Mouse (Mus musculus): Measurements from ENCODE around the gene Lrsam1. TPM values are rescaled to one million over a fixed set of nuclear protein-coding genes. Genes with fewer than 3 reads are reported as not detected.

Gene Lrsam1
- total RNA-seq, 2 experiments from 2014 or later, result 31.1 to 40.6 TPM

- intact Hi-C loops (cut with DNase I), result loop anchor here (5.0 kb wide), 1 partner anchor 34 kb away; no protein-coding TSS in a partner anchor
- no peak for DNase-seq (ENCODE audit: low spot score in 2 of 2)
Measured at GRCm38 (mm10) chr2:32877761-32878393, 83.5 kb downstream of the Lrsam1 start.

GRCm38 (mm10) chr2:32877303-32877702, 84.1 kb downstream of the Lrsam1 start:
- intact Hi-C loops (cut with DNase I), result loop anchor here (5.0 kb wide), 1 partner anchor 35 kb away; no protein-coding TSS in a partner anchor

GRCm38 (mm10) chr2:32876490-32877302, 84.7 kb downstream of the Lrsam1 start:
- intact Hi-C loops (cut with DNase I), result loop anchor here (5.0 kb wide), 1 partner anchor 36 kb away; no protein-coding TSS in a partner anchor

More at GRCm38 (mm10) chr2:32877303-32877702, 84.1 kb downstream of the Lrsam1 start:
- no peak for DNase-seq (ENCODE audit: low spot score in 2 of 2)

GRCm38 (mm10) chr2:32875675-32876489, 85.5 kb downstream of the Lrsam1 start, which contains the start of gene Fam129b:
Fam129b (plus strand) TSS chr2:32876114.
- peak in 1 of 2 experiments; percentile 69 for DNase-seq (ENCODE audit: low spot score in 2 of 2)
- intact Hi-C loops (cut with DNase I), result loop anchor here (5.0 kb wide), 1 partner anchor 36 kb away; no protein-coding TSS in a partner anchor

More at GRCm38 (mm10) chr2:32876490-32877302, 84.7 kb downstream of the Lrsam1 start:
- no peak for DNase-seq (ENCODE audit: low spot score in 2 of 2)

Other genes with a start within 250 kb of the Lrsam1 start
- 100 to 1,000 TPM; 100 to 106 TPM for gene Cdk9, start 248.5 kb downstream of the Lrsam1 start, total RNA-seq (2021)
- 10 to 100 TPM; 31.1 to 35.6 TPM for gene Sh2d3c, start 240.6 kb downstream of the Lrsam1 start, total RNA-seq (2021)
- 1 to 10 TPM; 2.2 to 3.8 TPM for gene 6330409D20Rik, start 220.6 kb downstream of the Lrsam1 start, total RNA-seq (2021)
- gene Tor2a, start 204.4 kb downstream of the Lrsam1 start, total RNA-seq (2021), result 10 to 100 TPM; 27.6 to 30.4 TPM
- under 1 TPM; 0.23 to 0.35 TPM for gene Ttc16, start 186.0 kb downstream of the Lrsam1 start, total RNA-seq (2021)
- gene Ptrh1, start 185.8 kb downstream of the Lrsam1 start, total RNA-seq (2021), result 1 to 10 TPM; 6.1 to 7.6 TPM
- under 1 TPM in 1 of 2 experiments, not detected in 1; 0.33 TPM for gene Cfap157, start 177.2 kb downstream of the Lrsam1 start, total RNA-seq (2021)
- 1,000 to 10,000 TPM; 1,032 to 1,038 TPM for gene Stxbp1, start 114.4 kb downstream of the Lrsam1 start, total RNA-seq (2021)
- 10 to 100 TPM; 20.0 to 21.0 TPM for gene Fam129b, start 85.5 kb downstream of the Lrsam1 start, total RNA-seq (2021)
- 100 to 1,000 TPM; 117 to 120 TPM for gene Rpl12, start 55 bp downstream of the Lrsam1 start, total RNA-seq (2021)
- gene Slc2a8, start 20.5 kb upstream of the Lrsam1 start, total RNA-seq (2021), result 10 to 100 TPM; 25.0 to 27.4 TPM
- 100 to 1,000 TPM; 156 to 159 TPM for gene Garnl3, start 170.0 kb upstream of the Lrsam1 start, total RNA-seq (2021)

Measured in left cerebral cortex, postnatal 14 days (tissue).